Mouse (Mus musculus): Measurements from ENCODE around the gene Rps26.

GRCm38 (mm10) chr10:128586546-128586945 lies 40.0 kb downstream of the Rps26 start:
- TF ChIP-seq POLR2A (IDR thresholded peaks at IDR 0.05; ENCODE audit: borderline replicate concordance, extremely low read depth, insufficient read depth, insufficient read length, poor library complexity, severe bottlenecking), result no peak
- TF ChIP-seq CTCF (IDR thresholded peaks at IDR 0.05; ENCODE audit: borderline replicate concordance, extremely low read depth, insufficient read depth, insufficient read length), result no peak
